8 mouse cellular contexts compared by ENCODE assay signal in the genomic region with DNA sequence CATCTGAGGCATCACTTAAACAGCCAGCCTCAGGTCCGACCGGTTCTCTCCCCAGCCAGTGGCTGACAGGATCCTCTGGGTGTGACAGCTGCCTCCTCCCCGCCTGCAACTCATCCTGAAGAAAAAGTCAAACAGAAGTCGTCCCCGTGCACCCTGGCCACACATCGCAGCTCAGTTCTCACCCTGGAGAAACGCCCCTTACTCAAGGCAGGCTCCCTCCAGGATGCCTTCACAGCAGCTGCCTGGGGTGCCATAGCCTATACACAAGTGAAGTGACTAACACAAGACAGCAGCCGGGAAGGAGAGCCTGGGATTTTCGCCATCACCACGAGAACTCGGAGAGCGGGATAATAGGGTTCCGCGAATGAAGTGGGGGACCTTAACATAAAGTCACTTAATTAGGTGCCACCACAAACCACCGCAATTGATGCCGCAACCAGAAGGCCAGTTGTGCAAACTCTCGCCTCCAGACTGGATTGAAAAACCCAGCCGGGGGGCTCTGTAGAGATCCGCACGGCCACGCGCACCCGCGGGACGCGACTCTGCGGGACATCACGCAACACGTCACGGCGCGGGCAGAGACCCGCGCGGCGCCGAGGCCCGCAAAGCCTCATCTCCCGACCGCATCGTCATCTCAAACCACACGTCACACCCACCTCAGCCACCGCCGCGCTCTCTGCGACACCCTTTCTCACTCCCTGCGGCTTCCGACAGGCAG. TPM values are rescaled to one million over a fixed set of nuclear protein-coding genes. Genes with fewer than 3 reads are reported as not detected.
DNase-seq lines count a peak whose midpoint lies in the region; ATAC-seq and TF ChIP-seq lines count a peak whose summit lies in the region.

No protein-coding gene starts in this region.

- H3K4me2 ChIP-seq in embryonic facial prominence, embryonic 14.5 days (ENCODE audit: low read depth, low read length), result peak overlapping the region; percentile 93
- peak overlapping the region; percentile 86 for H3K4me2 ChIP-seq in hindbrain, embryonic 15.5 days

- no peak for DNase-seq in cerebellum, adult 2 months
- no peak for DNase-seq in cerebellum, adult 9-11 months
- DNase-seq in spleen, adult 2 months (ENCODE audit: low read depth in 1 of 2, low spot score in 2 of 2), result peak in 1 of 2 experiments; percentile 7
- no peak for DNase-seq in spleen, postnatal 36 days (ENCODE audit: low spot score in 2 of 2)
- peak; percentile 2 for DNase-seq in embryonic facial prominence, embryonic 14.5 days (ENCODE audit: low spot score)
- DNase-seq in thymus, postnatal 0 days (ENCODE audit: low spot score), result peak; percentile 4

- H3K4me3 ChIP-seq in cerebellum, adult 2 months (replicated peaks; ENCODE audit: insufficient read depth, low read depth, low read length), result peak overlapping the region; percentile 66
- H3K4me3 ChIP-seq in spleen, adult 2 months (ENCODE audit: extremely low read depth, insufficient read depth, insufficient read length), result peak overlapping the region; percentile 100
- H3K4me3 ChIP-seq in embryonic facial prominence, embryonic 14.5 days (ENCODE audit: low read depth, low read length), result peak overlapping the region; percentile 98
- peak overlapping the region; percentile 65 for H3K4me3 ChIP-seq in hindbrain, embryonic 15.5 days

- H3K27me3 ChIP-seq in cerebellum, adult 2 months (ENCODE audit: control insufficient read depth, insufficient read depth, low read length), result no peaks in the 10 kb centered on the region
- no peaks in the 10 kb centered on the region for H3K27me3 ChIP-seq in spleen, adult 2 months (ENCODE audit: control insufficient read depth, insufficient read depth, low read length)
- H3K27me3 ChIP-seq in embryonic facial prominence, embryonic 14.5 days (replicated peaks; ENCODE audit: control insufficient read depth, insufficient read depth, low read length), result no peaks in the 10 kb centered on the region
- H3K27me3 ChIP-seq in hindbrain, embryonic 15.5 days, result no peaks in the 10 kb centered on the region

- H3K9ac ChIP-seq in embryonic facial prominence, embryonic 14.5 days (ENCODE audit: low read depth, low read length), result peak overlapping the region; percentile 95
- peak overlapping the region; percentile 67 for H3K9ac ChIP-seq in hindbrain, embryonic 15.5 days

- TF ChIP-seq POLR2A in cerebellum, adult 2 months (IDR thresholded peaks at IDR 0.05; ENCODE audit: borderline replicate concordance, insufficient read depth, low read length), result no peak
- TF ChIP-seq POLR2A in spleen, adult 2 months (IDR thresholded peaks at IDR 0.05; ENCODE audit: low read depth, low read length), result no peak

- no peaks in the 10 kb centered on the region for H3K4me1 ChIP-seq in cerebellum, adult 2 months (ENCODE audit: control insufficient read depth, insufficient read depth, low read length)
- peaks cover 6% of the 10 kb centered on the region; the same call in 1 of the 2 replicates for H3K4me1 ChIP-seq in spleen, adult 2 months (ENCODE audit: control insufficient read depth, insufficient read depth, insufficient read length)
- peaks cover 7% of the 10 kb centered on the region for H3K4me1 ChIP-seq in embryonic facial prominence, embryonic 14.5 days (ENCODE audit: control insufficient read depth, insufficient read depth, low read length)
- H3K4me1 ChIP-seq in hindbrain, embryonic 15.5 days (replicated peaks), result peaks cover 17% of the 10 kb centered on the region

- H3K9me3 ChIP-seq in embryonic facial prominence, embryonic 14.5 days (ENCODE audit: control insufficient read depth, low read length), result no peaks in the 10 kb centered on the region
- H3K9me3 ChIP-seq in hindbrain, embryonic 15.5 days, result no peaks in the 10 kb centered on the region

- peaks cover 5% of the 10 kb centered on the region; the same call in 1 of the 2 replicates for H3K36me3 ChIP-seq in spleen, adult 2 months (ENCODE audit: control insufficient read depth, insufficient read depth, low read length)
- peaks cover 15% of the 10 kb centered on the region for H3K36me3 ChIP-seq in embryonic facial prominence, embryonic 14.5 days (ENCODE audit: control insufficient read depth, insufficient read depth, low read length)
- H3K36me3 ChIP-seq in hindbrain, embryonic 15.5 days, result peaks cover 16% of the 10 kb centered on the region

- H3K27ac ChIP-seq in cerebellum, adult 2 months (ENCODE audit: insufficient read depth, low read length), result peak overlapping the region; percentile 41
- H3K27ac ChIP-seq in spleen, adult 2 months (ENCODE audit: insufficient read depth, low read length), result peak overlapping the region; percentile 69
- H3K27ac ChIP-seq in embryonic facial prominence, embryonic 14.5 days (replicated peaks; ENCODE audit: low read depth, low read length), result peak overlapping the region; percentile 82
- H3K27ac ChIP-seq in hindbrain, embryonic 15.5 days (replicated peaks), result peak overlapping the region; percentile 86

- WGBS in cerebellum, adult 2 months, result under 1% methylated on average over 48 of the region's 48 CpGs
- WGBS in spleen, adult 2 months, result under 1% methylated on average over 48 of the region's 48 CpGs
- WGBS in embryonic facial prominence, embryonic 14.5 days, result 2% methylated on average over 25 of the region's 48 CpGs
- under 1% methylated on average over 48 of the region's 48 CpGs for WGBS in hindbrain, embryonic 15.5 days

- ATAC-seq in embryonic facial prominence, embryonic 14.5 days (ENCODE audit: low read depth), result peak; percentile 63
- peak; percentile 81 for ATAC-seq in hindbrain, embryonic 15.5 days (ENCODE audit: low FRiP score, low read depth)
- ATAC-seq in megakaryocyte, adult 5-6 weeks (ENCODE audit: poor library complexity, severe bottlenecking), result peak; percentile 62

- no peak for TF ChIP-seq CTCF in cerebellum, adult 2 months (IDR thresholded peaks at IDR 0.05; ENCODE audit: borderline replicate concordance, insufficient read depth, low read depth, low read length)
- TF ChIP-seq CTCF in spleen, adult 2 months (IDR thresholded peaks at IDR 0.05; ENCODE audit: extremely low read depth, insufficient read depth, insufficient read length, insufficient replicate concordance), result no peak

RNA-seq across cellular contexts. Expression of a gene that starts 0.5 kb away (rescaled TPM):
- 27.4 and 27.6 TPM in 2 replicates for polyA plus RNA-seq in cerebellum, adult 2 months (2012; rRNA removed)
- 5.2 and 5.4 TPM in 2 replicates for polyA plus RNA-seq in spleen, adult 2 months (2012; rRNA removed)
- polyA plus RNA-seq in embryonic facial prominence, embryonic 14.5 days (2014; fragmentation: Nextera tagmentation; extraction: Ambion mirVana), result 18.1 and 19.5 TPM in 2 replicates
- 34.2 and 36.7 TPM in 2 replicates for polyA plus RNA-seq in hindbrain, embryonic 15.5 days (2015; fragmentation: Nextera tagmentation; extraction: Ambion mirVana)
- 9.5 and 9.6 TPM in 2 replicates for total RNA-seq in megakaryocyte, adult 5-6 weeks (2015)
- 18.4 and 22.7 TPM in 2 replicates for total RNA-seq in megakaryocyte, adult 5-6 weeks (2017)
- 13.0 and 14.6 TPM in 2 replicates for polyA plus RNA-seq in thymus, postnatal 0 days (2015; fragmentation: Nextera tagmentation; extraction: Ambion mirVana)

RNA-seq across cellular contexts. Expression of a gene that starts 30.2 kb away (rescaled TPM):
- polyA plus RNA-seq in cerebellum, adult 2 months (2012; rRNA removed), result 2.5 and 8.2 TPM in 2 replicates
- polyA plus RNA-seq in spleen, adult 2 months (2012; rRNA removed), result not detected in 2 replicates
- 0.40 and 0.73 TPM in 2 replicates for polyA plus RNA-seq in embryonic facial prominence, embryonic 14.5 days (2014; fragmentation: Nextera tagmentation; extraction: Ambion mirVana)
- polyA plus RNA-seq in hindbrain, embryonic 15.5 days (2015; fragmentation: Nextera tagmentation; extraction: Ambion mirVana), result 2.0 and 2.9 TPM in 2 replicates
- not detected in 2 replicates for total RNA-seq in megakaryocyte, adult 5-6 weeks (2015)
- not detected in 2 replicates for total RNA-seq in megakaryocyte, adult 5-6 weeks (2017)
- polyA plus RNA-seq in thymus, postnatal 0 days (2015; fragmentation: Nextera tagmentation; extraction: Ambion mirVana), result 0.48 and 0.51 TPM in 2 replicates

RNA-seq across cellular contexts. Expression of a gene that starts 30.4 kb away (rescaled TPM):
- 55.6 and 59.7 TPM in 2 replicates for polyA plus RNA-seq in cerebellum, adult 2 months (2012; rRNA removed)
- polyA plus RNA-seq in spleen, adult 2 months (2012; rRNA removed), result 4.4 and 5.9 TPM in 2 replicates
- 61.2 and 70.1 TPM in 2 replicates for polyA plus RNA-seq in embryonic facial prominence, embryonic 14.5 days (2014; fragmentation: Nextera tagmentation; extraction: Ambion mirVana)
- polyA plus RNA-seq in hindbrain, embryonic 15.5 days (2015; fragmentation: Nextera tagmentation; extraction: Ambion mirVana), result 70.4 and 71.3 TPM in 2 replicates
- 22.0 and 43.1 TPM in 2 replicates for total RNA-seq in megakaryocyte, adult 5-6 weeks (2015)
- 35.3 and 38.4 TPM in 2 replicates for total RNA-seq in megakaryocyte, adult 5-6 weeks (2017)
- polyA plus RNA-seq in thymus, postnatal 0 days (2015; fragmentation: Nextera tagmentation; extraction: Ambion mirVana), result 61.1 and 73.8 TPM in 2 replicates

Comparison
In these comparisons a context has a peak if more than half of its experiments do, and no peak if none do; other contexts are left out.
1. DNase-seq: peak in embryonic facial prominence, embryonic 14.5 days (single experiment) and thymus, postnatal 0 days (single experiment); none in cerebellum, adult 2 months (0 of 2), cerebellum, adult 9-11 months (single experiment) and spleen, postnatal 36 days (0 of 2).
2. Peak in every context shown above with its lines, with median percentiles within 50 percentile points of each other: H3K27ac ChIP-seq, H3K4me3 ChIP-seq and ATAC-seq.